Mouse (Mus musculus) frontal cortex, postnatal 14 days (tissue): ENCODE measurements at regions not wholly inside any gene's neighbourhood (a gene's known extent, or its start where the extent isn't known, plus 50 kb on each side); places are given as distances from the start of the nearest gene placed in this dataset.

Experiments
- DNase-seq, 2 experiments: peaks; one replicate each; pipeline ENCODE4 v3.0.0; 2022; ENCODE audit warnings: low spot score in 2 of 2

- no peak for DNase-seq
These were observed 220.1 kb downstream of the Elavl2 start for GRCm38 (mm10) chr4:91180241-91181096.

- DNase-seq = no peak
These were observed 236.1 kb downstream of the Elavl2 start for GRCm38 (mm10) chr4:91164280-91165121.

- no peak for DNase-seq
These were observed 243.5 kb downstream of the Elavl2 start for GRCm38 (mm10) chr4:91157047-91157446.

GRCm38 (mm10) chr4:91144666-91145065 lies 255.9 kb downstream of the Elavl2 start:
- no peak for DNase-seq

- DNase-seq = no peak
These were observed 256.7 kb downstream of the Elavl2 start for GRCm38 (mm10) chr4:91143906-91144305.

GRCm38 (mm10) chr4:91135327-91135726 lies 265.3 kb downstream of the Elavl2 start:
- no peak for DNase-seq

- DNase-seq = no peak
These were observed 268.3 kb downstream of the Elavl2 start for GRCm38 (mm10) chr4:91132266-91132665.

- no peak for DNase-seq
These were observed 280.3 kb downstream of the Elavl2 start for GRCm38 (mm10) chr4:91120277-91120676.

- no peak for DNase-seq
These were observed 283.6 kb downstream of the Elavl2 start for GRCm38 (mm10) chr4:91116807-91117609.

- no peak for DNase-seq
These were observed 288.6 kb downstream of the Elavl2 start for GRCm38 (mm10) chr4:91111684-91112681.

GRCm38 (mm10) chr4:91096086-91096485 lies 304.5 kb downstream of the Elavl2 start:
- DNase-seq = no peak

- DNase-seq = no peak
These were observed 306.2 kb downstream of the Elavl2 start for GRCm38 (mm10) chr4:91094382-91094781.

GRCm38 (mm10) chr4:91093885-91094284 lies 306.7 kb downstream of the Elavl2 start:
- DNase-seq = no peak

GRCm38 (mm10) chr4:91092323-91092722 lies 308.3 kb downstream of the Elavl2 start:
- DNase-seq = no peak

- no peak for DNase-seq
These were observed 308.7 kb downstream of the Elavl2 start for GRCm38 (mm10) chr4:91091910-91092309.

- DNase-seq = no peak
These were observed 316.6 kb downstream of the Elavl2 start for GRCm38 (mm10) chr4:91083950-91084349.

- no peak for DNase-seq
These were observed 319.1 kb downstream of the Elavl2 start for GRCm38 (mm10) chr4:91081447-91081846.

GRCm38 (mm10) chr4:91080620-91081441 lies 319.8 kb downstream of the Elavl2 start:
- no peak for DNase-seq

- DNase-seq = no peak
These were observed 329.3 kb downstream of the Elavl2 start for GRCm38 (mm10) chr4:91071263-91071662.

GRCm38 (mm10) chr4:91060933-91061332 lies 339.7 kb downstream of the Elavl2 start:
- no peak for DNase-seq
